Mouse (Mus musculus): ENCODE measurements at regions not wholly inside any gene's neighbourhood (a gene's known extent, or its start where the extent isn't known, plus 50 kb on each side); places are given as distances from the start of the nearest gene placed in this dataset.

GRCm38 (mm10) chr4:55823583-55823982 lies 291.3 kb upstream of the Klf4 start:
- Histone ChIP-seq H3K4me1 (replicated peaks; ENCODE audit: control insufficient read depth, insufficient read depth, low read length) (no peaks in the 10 kb centered on the region), H3K27ac (ENCODE audit: low read depth) (no peak overlapping the region), H3K9ac (ENCODE audit: low read length) (no peak overlapping the region), H3K27me3 (replicated peaks; ENCODE audit: control insufficient read depth, insufficient read depth, low read length) (no peaks in the 10 kb centered on the region), H3K9me3 (ENCODE audit: control insufficient read depth, low read length) (no peaks in the 10 kb centered on the region), H3K4me2 (ENCODE audit: low read length) (no peak overlapping the region), H3K36me3 (ENCODE audit: control insufficient read depth, insufficient read depth, low read length) (no peaks in the 10 kb centered on the region), H3K4me3 (ENCODE audit: low read depth, low read length) (no peak overlapping the region)
- WGBS: 77% methylated on average over 1 of the region's 1 CpGs
- DNase-seq (ENCODE audit: low spot score): no peak
- no peak for ATAC-seq (replicated peaks; ENCODE audit: low FRiP score, low TSS enrichment, low read depth)

GRCm38 (mm10) chr4:55817035-55817818 lies 285.0 kb upstream of the Klf4 start:
- no peak overlapping the region for H3K27ac ChIP-seq (ENCODE audit: low read depth)
- 90% methylated on average over 4 of the region's 4 CpGs for WGBS
- no peak overlapping the region for H3K9ac ChIP-seq (ENCODE audit: low read length)
- H3K9me3 ChIP-seq (ENCODE audit: control insufficient read depth, low read length): no peaks in the 10 kb centered on the region
- H3K4me2 ChIP-seq (ENCODE audit: low read length): no peak overlapping the region
- no peaks in the 10 kb centered on the region for H3K36me3 ChIP-seq (ENCODE audit: control insufficient read depth, insufficient read depth, low read length)
- no peak overlapping the region for H3K4me3 ChIP-seq (ENCODE audit: low read depth, low read length)
- H3K4me1 ChIP-seq (replicated peaks; ENCODE audit: control insufficient read depth, insufficient read depth, low read length): no peaks in the 10 kb centered on the region
- ATAC-seq (replicated peaks; ENCODE audit: low FRiP score, low TSS enrichment, low read depth) (no peak), DNase-seq (ENCODE audit: low spot score) (no peak)
- H3K27me3 ChIP-seq (replicated peaks; ENCODE audit: control insufficient read depth, insufficient read depth, low read length): no peaks in the 10 kb centered on the region

- DNase-seq (ENCODE audit: low spot score) (no peak), ATAC-seq (replicated peaks; ENCODE audit: low FRiP score, low TSS enrichment, low read depth) (no peak)
- no peaks in the 10 kb centered on the region for H3K36me3 ChIP-seq (ENCODE audit: control insufficient read depth, insufficient read depth, low read length)
- H3K27me3 ChIP-seq (replicated peaks; ENCODE audit: control insufficient read depth, insufficient read depth, low read length): no peaks in the 10 kb centered on the region
- no peaks in the 10 kb centered on the region for H3K4me1 ChIP-seq (replicated peaks; ENCODE audit: control insufficient read depth, insufficient read depth, low read length)
- H3K4me2 ChIP-seq (ENCODE audit: low read length): no peak overlapping the region
- H3K27ac ChIP-seq (ENCODE audit: low read depth): no peak overlapping the region
- WGBS: 87% methylated on average over 3 of the region's 3 CpGs
- H3K9me3 ChIP-seq (ENCODE audit: control insufficient read depth, low read length): no peaks in the 10 kb centered on the region
- no peak overlapping the region for H3K4me3 ChIP-seq (ENCODE audit: low read depth, low read length)
- H3K9ac ChIP-seq (ENCODE audit: low read length): no peak overlapping the region
Observed at GRCm38 (mm10) chr4:55815832-55816231, 283.6 kb upstream of the Klf4 start.

- H3K4me2 ChIP-seq (ENCODE audit: low read length): no peak overlapping the region
- H3K9ac ChIP-seq (ENCODE audit: low read length): no peak overlapping the region
- no peaks in the 10 kb centered on the region for H3K27me3 ChIP-seq (replicated peaks; ENCODE audit: control insufficient read depth, insufficient read depth, low read length)
- WGBS: 77% methylated on average over 8 of the region's 8 CpGs
- H3K36me3 ChIP-seq (ENCODE audit: control insufficient read depth, insufficient read depth, low read length): no peaks in the 10 kb centered on the region
- no peaks in the 10 kb centered on the region for H3K4me1 ChIP-seq (replicated peaks; ENCODE audit: control insufficient read depth, insufficient read depth, low read length)
- DNase-seq (ENCODE audit: low spot score): no peak
- ATAC-seq (replicated peaks; ENCODE audit: low FRiP score, low TSS enrichment, low read depth): no peak
- no peak overlapping the region for H3K4me3 ChIP-seq (ENCODE audit: low read depth, low read length)
- no peak overlapping the region for H3K27ac ChIP-seq (ENCODE audit: low read depth)
- H3K9me3 ChIP-seq (ENCODE audit: control insufficient read depth, low read length): no peaks in the 10 kb centered on the region
Observed at GRCm38 (mm10) chr4:55812846-55813245, 280.6 kb upstream of the Klf4 start.

- Histone ChIP-seq H3K4me1 (replicated peaks; ENCODE audit: control insufficient read depth, insufficient read depth, low read length) (no peaks in the 10 kb centered on the region), H3K27ac (ENCODE audit: low read depth) (no peak overlapping the region), H3K4me3 (ENCODE audit: low read depth, low read length) (no peak overlapping the region), H3K9me3 (ENCODE audit: control insufficient read depth, low read length) (no peaks in the 10 kb centered on the region), H3K36me3 (ENCODE audit: control insufficient read depth, insufficient read depth, low read length) (no peaks in the 10 kb centered on the region), H3K4me2 (ENCODE audit: low read length) (no peak overlapping the region), H3K9ac (ENCODE audit: low read length) (no peak overlapping the region), H3K27me3 (replicated peaks; ENCODE audit: control insufficient read depth, insufficient read depth, low read length) (no peaks in the 10 kb centered on the region)
- 82% methylated on average over 3 of the region's 3 CpGs for WGBS
- ATAC-seq (replicated peaks; ENCODE audit: low FRiP score, low TSS enrichment, low read depth): no peak
- DNase-seq (ENCODE audit: low spot score): no peak
Observed at GRCm38 (mm10) chr4:55811656-55812055, 279.4 kb upstream of the Klf4 start.

- Histone ChIP-seq H3K27me3 (replicated peaks; ENCODE audit: control insufficient read depth, insufficient read depth, low read length) (no peaks in the 10 kb centered on the region), H3K27ac (ENCODE audit: low read depth) (no peak overlapping the region), H3K4me2 (ENCODE audit: low read length) (no peak overlapping the region), H3K9ac (ENCODE audit: low read length) (no peak overlapping the region), H3K4me3 (ENCODE audit: low read depth, low read length) (no peak overlapping the region), H3K9me3 (ENCODE audit: control insufficient read depth, low read length) (no peaks in the 10 kb centered on the region), H3K36me3 (ENCODE audit: control insufficient read depth, insufficient read depth, low read length) (no peaks in the 10 kb centered on the region), H3K4me1 (replicated peaks; ENCODE audit: control insufficient read depth, insufficient read depth, low read length) (no peaks in the 10 kb centered on the region)
- 80% methylated on average over 5 of the region's 5 CpGs for WGBS
- no peak for ATAC-seq (replicated peaks; ENCODE audit: low FRiP score, low TSS enrichment, low read depth)
- no peak for DNase-seq (ENCODE audit: low spot score)
Observed at GRCm38 (mm10) chr4:55808501-55808900, 276.2 kb upstream of the Klf4 start.

- H3K4me1 ChIP-seq (replicated peaks; ENCODE audit: control insufficient read depth, insufficient read depth, low read length): no peaks in the 10 kb centered on the region
- no peaks in the 10 kb centered on the region for H3K36me3 ChIP-seq (ENCODE audit: control insufficient read depth, insufficient read depth, low read length)
- H3K4me2 ChIP-seq (ENCODE audit: low read length): no peak overlapping the region
- no peak for ATAC-seq (replicated peaks; ENCODE audit: low FRiP score, low TSS enrichment, low read depth)
- DNase-seq (ENCODE audit: low spot score): no peak
- H3K9me3 ChIP-seq (ENCODE audit: control insufficient read depth, low read length): no peaks in the 10 kb centered on the region
- 94% methylated on average over 3 of the region's 3 CpGs for WGBS
- H3K9ac ChIP-seq (ENCODE audit: low read length): no peak overlapping the region
- no peak overlapping the region for H3K27ac ChIP-seq (ENCODE audit: low read depth)
- H3K27me3 ChIP-seq (replicated peaks; ENCODE audit: control insufficient read depth, insufficient read depth, low read length): no peaks in the 10 kb centered on the region
- no peak overlapping the region for H3K4me3 ChIP-seq (ENCODE audit: low read depth, low read length)
Observed at GRCm38 (mm10) chr4:55806799-55807198, 274.5 kb upstream of the Klf4 start.

GRCm38 (mm10) chr4:55805255-55806051 lies 273.2 kb upstream of the Klf4 start:
- ATAC-seq (replicated peaks; ENCODE audit: low FRiP score, low TSS enrichment, low read depth): no peak
- no peak overlapping the region for H3K27ac ChIP-seq (ENCODE audit: low read depth)
- WGBS: 87% methylated on average over 6 of the region's 6 CpGs

More at GRCm38 (mm10) chr4:55805255-55806051, 273.2 kb upstream of the Klf4 start:
- H3K36me3 ChIP-seq (ENCODE audit: control insufficient read depth, insufficient read depth, low read length): no peaks in the 10 kb centered on the region
- H3K27me3 ChIP-seq (replicated peaks; ENCODE audit: control insufficient read depth, insufficient read depth, low read length): no peaks in the 10 kb centered on the region
- no peak overlapping the region for H3K9ac ChIP-seq (ENCODE audit: low read length)
- no peaks in the 10 kb centered on the region for H3K9me3 ChIP-seq (ENCODE audit: control insufficient read depth, low read length)
- DNase-seq (ENCODE audit: low spot score): no peak
- H3K4me1 ChIP-seq (replicated peaks; ENCODE audit: control insufficient read depth, insufficient read depth, low read length): no peaks in the 10 kb centered on the region
- H3K4me2 ChIP-seq (ENCODE audit: low read length): no peak overlapping the region
- H3K4me3 ChIP-seq (ENCODE audit: low read depth, low read length): no peak overlapping the region

Data from intestine, embryonic 14.5 days (tissue).